Mouse (Mus musculus) intestine, embryonic 16.5 days (tissue): ENCODE measurements around the gene Vmn1r122. TPM values are rescaled to one million over a fixed set of nuclear protein-coding genes. Genes with fewer than 3 reads are reported as not detected.
"Not testable (repeated sequence)": the region's sequence is repeated elsewhere in the genome, so short reads cannot be mapped to it uniquely, and the experiment has no call there.

Experiments used
- ATAC-seq: fragments of 200-750 bp; cut with Nextera tagmentation; 2 replicates; pipeline ENCODE4 v1.8.0; 2017; ENCODE audit warnings: moderate TSS enrichment, moderate library complexity
- H3K27ac ChIP-seq: fragments of 300-500 bp; sonication (generic); 2 replicates; pipeline ENCODE4 v1.5.1; 2014; ENCODE audit warnings: mild to moderate bottlenecking, low read length
- H3K27me3 ChIP-seq: fragments of 300-500 bp; sonication (generic); replicated peaks from 2 replicates; pipeline ENCODE4 v1.6.1; 2014; ENCODE audit warnings: low read length, control low read depth, mixed read lengths; ENCODE audit not compliant: control insufficient read depth, insufficient read depth
- H3K36me3 ChIP-seq: fragments of 300-500 bp; sonication (generic); 2 replicates; pipeline ENCODE4 v1.6.1; 2014; ENCODE audit warnings: low read length, control low read depth; ENCODE audit not compliant: control insufficient read depth, insufficient read depth
- H3K4me1 ChIP-seq: fragments of 300-500 bp; sonication (generic); 2 replicates; pipeline ENCODE4 v1.6.1; 2014; ENCODE audit warnings: low read length, control low read depth, mixed read lengths; ENCODE audit not compliant: control insufficient read depth, insufficient read depth
- H3K4me2 ChIP-seq: fragments of 300-500 bp; sonication (generic); 2 replicates; pipeline ENCODE4 v1.6.1; 2014; ENCODE audit warnings: low read depth, low read length, control low read depth
- H3K4me3 ChIP-seq: fragments of 300-500 bp; sonication (generic); 2 replicates; pipeline ENCODE4 v1.5.1; 2014; ENCODE audit warnings: mild to moderate bottlenecking, low read length
- H3K9ac ChIP-seq: fragments of 300-500 bp; sonication (generic); 2 replicates; pipeline ENCODE4 v1.6.1; 2014; ENCODE audit warnings: low read depth, low read length
- H3K9me3 ChIP-seq: fragments of 300-500 bp; sonication (generic); 2 replicates; pipeline ENCODE4 v1.6.1; 2016; ENCODE audit warnings: low read length, control low read depth; ENCODE audit not compliant: control insufficient read depth
- WGBS: fragments of 180-500 bp; shearing (Covaris S2); extraction: QIAGEN DNeasy Blood & Tissue Kit; methylation state at CpG from one replicate; pipeline ENCODE4 v1.1.7; 2014; 5-methylcytosine and 5-hydroxymethylcytosine counted together
- polyA plus RNA-seq: library from polyadenylated mRNA; unstranded; fragments of >200 nt; fragmentation: Nextera tagmentation; extraction: Ambion mirVana; gene quantifications from 2 replicates; pipeline ENCODE4 v1.2.1, GENCODE M21; 2015

The Vmn1r122 gene
- polyA plus RNA-seq: not detected in 2 replicates

DNA sequence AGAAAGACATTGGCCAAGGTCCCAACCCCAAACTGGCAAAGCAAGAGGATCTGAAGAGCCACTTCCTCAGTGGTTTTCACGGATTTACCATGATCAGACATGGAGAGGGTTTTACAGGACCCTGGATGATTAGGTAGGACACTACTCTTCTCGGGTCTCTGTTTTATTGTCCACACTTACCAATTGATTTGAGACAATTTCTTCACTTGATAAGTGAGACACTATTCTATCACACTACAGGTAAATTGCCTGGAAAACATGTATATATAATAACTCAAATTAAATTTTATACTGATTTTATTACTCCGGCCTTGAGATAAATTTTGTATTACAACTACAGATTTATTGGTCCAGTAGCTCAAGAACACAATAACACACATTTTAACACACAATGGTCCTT, at the start of gene Vmn1r122:
Gene Vmn1r122 (minus strand): TSS at position 101 of the 400 bp plus-strand sequence.
- WGBS: 61% methylated on average over 2 of the region's 3 CpGs
- H3K4me1 ChIP-seq, H3K4me2 ChIP-seq, H3K4me3 ChIP-seq, H3K9me3 ChIP-seq, ATAC-seq, H3K27me3 ChIP-seq, H3K36me3 ChIP-seq, H3K9ac ChIP-seq, H3K27ac ChIP-seq: not testable (repeated sequence)

GRCm38 (mm10) chr7:21161885-21162284, 28.0 kb upstream of the Vmn1r122 start, which contains the start of gene Vmn1r123:
TSS of gene Vmn1r123 (plus strand) at chr7:21162185.
- not testable (repeated sequence) for H3K36me3 ChIP-seq, H3K9me3 ChIP-seq, H3K27me3 ChIP-seq, H3K4me1 ChIP-seq, ATAC-seq, H3K27ac ChIP-seq, H3K4me2 ChIP-seq, H3K4me3 ChIP-seq, H3K9ac ChIP-seq
- 18% methylated on average over 1 of the region's 3 CpGs for WGBS

- not testable (repeated sequence) for H3K4me3 ChIP-seq, H3K27ac ChIP-seq, H3K4me1 ChIP-seq, H3K9ac ChIP-seq, H3K4me2 ChIP-seq, ATAC-seq, H3K27me3 ChIP-seq, H3K9me3 ChIP-seq, H3K36me3 ChIP-seq
- 69% methylated on average over 4 of the region's 5 CpGs for WGBS
Observed at GRCm38 (mm10) chr7:21098413-21098812, 35.5 kb downstream of the Vmn1r122 start, which contains the start of gene Vmn1r121. TSS of gene Vmn1r121 (minus strand) at chr7:21098513.

Other genes starting within 250 kb of the Vmn1r122 start
- gene Vmn1r118, start 221.8 kb downstream of the Vmn1r122 start, polyA plus RNA-seq: not detected in 2 replicates
- not detected in 2 replicates for gene Vmn1r119, start 121.7 kb downstream of the Vmn1r122 start, polyA plus RNA-seq
- gene Vmn1r120, start 80.3 kb downstream of the Vmn1r122 start, polyA plus RNA-seq: not detected in 2 replicates
- not detected in 2 replicates for gene Vmn1r121, start 35.6 kb downstream of the Vmn1r122 start, polyA plus RNA-seq
- not detected in 2 replicates for gene Vmn1r123, start 28.1 kb upstream of the Vmn1r122 start, polyA plus RNA-seq
- gene Gm5157, start 56.3 kb upstream of the Vmn1r122 start, polyA plus RNA-seq: not detected in 2 replicates
- gene Vmn1r124, start 126.5 kb upstream of the Vmn1r122 start, polyA plus RNA-seq: not detected in 2 replicates
- gene Vmn1r125, start 138.1 kb upstream of the Vmn1r122 start, polyA plus RNA-seq: not detected in 2 replicates
- not detected in 2 replicates for gene Vmn1r126, start 167.3 kb upstream of the Vmn1r122 start, polyA plus RNA-seq
- gene Vmn1r127, start 185.7 kb upstream of the Vmn1r122 start, polyA plus RNA-seq: not detected in 2 replicates
- not detected in 2 replicates for gene Vmn1r128, start 215.2 kb upstream of the Vmn1r122 start, polyA plus RNA-seq
- gene Vmn1r129, start 227.2 kb upstream of the Vmn1r122 start, polyA plus RNA-seq: not detected in 2 replicates